13 mouse cellular contexts compared by ENCODE assay signal in the genomic region with DNA sequence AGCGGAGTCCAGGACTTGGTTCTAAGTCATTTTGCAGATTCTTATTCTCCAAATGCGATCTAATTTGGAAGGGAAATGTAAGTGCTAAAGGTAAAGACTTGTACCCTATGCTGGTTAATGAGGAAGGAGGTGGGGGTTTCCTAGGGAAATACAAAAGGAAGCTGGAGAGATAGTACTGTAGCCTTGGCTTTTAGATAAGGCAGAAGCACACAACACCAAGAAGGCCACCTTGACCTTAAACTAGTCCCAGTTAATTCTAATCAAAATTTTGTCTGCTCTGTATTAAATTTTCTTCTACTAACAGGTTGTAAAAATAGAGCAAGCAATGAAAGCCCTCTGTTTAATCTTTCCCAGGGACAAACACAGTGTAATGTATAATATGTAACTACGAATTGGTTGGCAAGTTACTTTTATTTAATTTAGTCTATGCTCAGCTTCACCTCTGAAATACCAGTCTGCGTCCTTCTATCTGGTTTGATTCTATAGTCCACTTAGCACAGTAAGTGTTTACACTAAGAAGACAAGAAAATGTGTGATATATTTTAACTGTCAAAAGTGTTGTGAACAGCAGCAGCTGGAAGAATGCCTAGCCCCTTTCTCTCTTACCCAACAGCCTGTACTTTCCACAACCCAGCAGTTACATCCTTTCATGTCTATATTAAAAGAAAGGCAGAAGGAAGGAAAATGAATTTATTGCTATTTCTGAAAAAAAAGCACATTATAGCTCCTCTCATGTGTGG.
A peak's percentile ranks its signal among the peaks of the same experiment; 100 is the strongest.
DNase-seq lines count a peak whose midpoint lies in the region; ATAC-seq and TF ChIP-seq lines count a peak whose summit lies in the region.
"Had no signal": no experiment of that assay in that cellular context is flagged by ENCODE, and none has a peak within 500 bp of the region (broad histone marks: within the 10 kb centered on the region; RNA-seq: fewer than 3 reads in every experiment).

No protein-coding gene starts in this region.

- 0 out of 2 replicates have a peak, but pooled peaks have one; percentile 71 for ATAC-seq in kidney, embryonic 14.5 days (ENCODE audit: low FRiP score, low TSS enrichment)
- no peak for ATAC-seq in embryonic facial prominence, embryonic 14.5 days (ENCODE audit: low read depth)
- ATAC-seq in intestine, embryonic 16.5 days, result peak; percentile 53; the same call in 1 of the 2 replicates
- no peak for ATAC-seq in midbrain, postnatal 0 days (ENCODE audit: low FRiP score)

- DNase-seq in kidney, adult 8-10 months, result no peak
- peak; percentile 59 for DNase-seq in NIH3T3 (ENCODE audit: low read depth)
- DNase-seq in embryonic facial prominence, embryonic 14.5 days (ENCODE audit: low spot score), result no peak
- no peak for DNase-seq in midbrain, postnatal 0 days (ENCODE audit: low spot score)
- no peak for DNase-seq in ovary, postnatal 36 days (ENCODE audit: low spot score)
- DNase-seq in cerebellum, postnatal 4 days (ENCODE audit: low spot score in 2 of 2), result no peak
- DNase-seq: cerebellum, adult 11 months; left cerebral cortex, postnatal 4 days; right cerebral cortex, postnatal 25 days had no signal

- no peaks in the 10 kb centered on the region for H3K27me3 ChIP-seq in kidney, embryonic 14.5 days (ENCODE audit: control insufficient read depth, insufficient read depth, low read length)
- no peaks in the 10 kb centered on the region for H3K27me3 ChIP-seq in embryonic facial prominence, embryonic 14.5 days (replicated peaks; ENCODE audit: control insufficient read depth, insufficient read depth, low read length)
- H3K27me3 ChIP-seq in intestine, embryonic 16.5 days (replicated peaks; ENCODE audit: control insufficient read depth, insufficient read depth, low read length), result no peaks in the 10 kb centered on the region
- no peaks in the 10 kb centered on the region for H3K27me3 ChIP-seq in midbrain, postnatal 0 days (ENCODE audit: insufficient read depth, low read length)
- H3K27me3 ChIP-seq: CH12.LX; neural tube, embryonic 15.5 days had no signal

- H3K36me3 ChIP-seq in kidney, embryonic 14.5 days (ENCODE audit: control insufficient read depth, insufficient read depth, low read length), result no peaks in the 10 kb centered on the region
- no peaks in the 10 kb centered on the region for H3K36me3 ChIP-seq in embryonic facial prominence, embryonic 14.5 days (ENCODE audit: control insufficient read depth, insufficient read depth, low read length)
- no peaks in the 10 kb centered on the region for H3K36me3 ChIP-seq in intestine, embryonic 16.5 days (ENCODE audit: control insufficient read depth, insufficient read depth, low read length)
- H3K36me3 ChIP-seq in midbrain, postnatal 0 days (ENCODE audit: insufficient read depth, low read length), result no peaks in the 10 kb centered on the region
- H3K36me3 ChIP-seq: neural tube, embryonic 15.5 days had no signal

- WGBS in kidney, embryonic 14.5 days, result 70% methylated on average over 4 of the region's 4 CpGs
- whole genome bisulfite sequencing in embryonic facial prominence, embryonic 14.5 days, result 70% methylated on average over 4 of the region's 4 CpGs
- WGBS in intestine, embryonic 16.5 days, result 42% methylated on average over 4 of the region's 4 CpGs
- 85% methylated on average over 4 of the region's 4 CpGs for WGBS in midbrain, postnatal 0 days

- H3K9ac ChIP-seq in kidney, embryonic 14.5 days (ENCODE audit: low read depth, low read length), result no peak overlapping the region
- no peak overlapping the region for H3K9ac ChIP-seq in embryonic facial prominence, embryonic 14.5 days (ENCODE audit: low read depth, low read length)
- no peak overlapping the region for H3K9ac ChIP-seq in intestine, embryonic 16.5 days (ENCODE audit: low read depth, low read length)
- no peak overlapping the region for H3K9ac ChIP-seq in midbrain, postnatal 0 days (replicated peaks; ENCODE audit: low read length, poor library complexity, severe bottlenecking)
- H3K9ac ChIP-seq: neural tube, embryonic 15.5 days had no signal

- no peak overlapping the region for H3K4me3 ChIP-seq in kidney, embryonic 14.5 days (ENCODE audit: low read length)
- H3K4me3 ChIP-seq in embryonic facial prominence, embryonic 14.5 days (ENCODE audit: low read depth, low read length), result no peak overlapping the region
- H3K4me3 ChIP-seq in intestine, embryonic 16.5 days (ENCODE audit: low read length), result no peak overlapping the region
- no peak overlapping the region for H3K4me3 ChIP-seq in midbrain, postnatal 0 days (ENCODE audit: low read depth, low read length)
- H3K4me3 ChIP-seq: neural tube, embryonic 15.5 days had no signal

- H3K9me3 ChIP-seq in kidney, embryonic 14.5 days (ENCODE audit: control insufficient read depth, low read length), result no peaks in the 10 kb centered on the region
- no peaks in the 10 kb centered on the region for H3K9me3 ChIP-seq in embryonic facial prominence, embryonic 14.5 days (ENCODE audit: control insufficient read depth, low read length)
- H3K9me3 ChIP-seq in intestine, embryonic 16.5 days (ENCODE audit: control insufficient read depth, low read length), result no peaks in the 10 kb centered on the region
- no peaks in the 10 kb centered on the region for H3K9me3 ChIP-seq in midbrain, postnatal 0 days (ENCODE audit: low read length)
- H3K9me3 ChIP-seq: neural tube, embryonic 15.5 days had no signal

- H3K4me1 ChIP-seq in kidney, embryonic 14.5 days (ENCODE audit: control insufficient read depth, insufficient read depth, low read length), result peaks cover 25% of the 10 kb centered on the region
- peaks cover 29% of the 10 kb centered on the region for H3K4me1 ChIP-seq in embryonic facial prominence, embryonic 14.5 days (ENCODE audit: control insufficient read depth, insufficient read depth, low read length)
- peaks cover 23% of the 10 kb centered on the region for H3K4me1 ChIP-seq in intestine, embryonic 16.5 days (ENCODE audit: control insufficient read depth, insufficient read depth, low read length)
- no peaks in the 10 kb centered on the region for H3K4me1 ChIP-seq in midbrain, postnatal 0 days (ENCODE audit: insufficient read depth, low read length)

- H3K4me2 ChIP-seq in kidney, embryonic 14.5 days (replicated peaks; ENCODE audit: low read depth, low read length), result no peak overlapping the region
- H3K4me2 ChIP-seq in embryonic facial prominence, embryonic 14.5 days (ENCODE audit: low read depth, low read length), result no peak overlapping the region
- H3K4me2 ChIP-seq in intestine, embryonic 16.5 days (ENCODE audit: low read depth, low read length), result peak overlapping the region; percentile 59; the same call in 1 of the 2 replicates
- H3K4me2 ChIP-seq in midbrain, postnatal 0 days (ENCODE audit: low read depth, low read length, poor library complexity, severe bottlenecking), result no peak overlapping the region
- H3K4me2 ChIP-seq: neural tube, embryonic 15.5 days had no signal

- no peak for TF ChIP-seq CTCF in midbrain, postnatal 0 days (IDR thresholded peaks at IDR 0.05)

- H3K27ac ChIP-seq in kidney, embryonic 14.5 days (ENCODE audit: low read depth, low read length), result peak overlapping the region; percentile 67
- H3K27ac ChIP-seq in embryonic facial prominence, embryonic 14.5 days (replicated peaks; ENCODE audit: low read depth, low read length), result 0 out of 2 replicates have a peak overlapping the region, but pooled peaks have one; percentile 15
- H3K27ac ChIP-seq in intestine, embryonic 16.5 days (ENCODE audit: low read length), result peak overlapping the region; percentile 75
- no peak overlapping the region for H3K27ac ChIP-seq in midbrain, postnatal 0 days (ENCODE audit: low read depth, low read length)
- H3K27ac ChIP-seq: neural tube, embryonic 15.5 days had no signal

Comparison
In these comparisons a context has a peak if more than half of its experiments do, and no peak if none do; other contexts are left out.
1. ATAC-seq: peak in kidney, embryonic 14.5 days (single experiment) and intestine, embryonic 16.5 days (single experiment); none in embryonic facial prominence, embryonic 14.5 days (single experiment) and midbrain, postnatal 0 days (single experiment).